Mouse (Mus musculus) embryonic facial prominence, embryonic 14.5 days (tissue): ENCODE measurements at regions not wholly inside any gene's neighbourhood (a gene's known extent, or its start where the extent isn't known, plus 50 kb on each side); places are given as distances from the start of the nearest gene placed in this dataset.
A peak's percentile ranks its signal among the peaks of the same experiment; 100 is the strongest.

Experiments
- ATAC-seq: fragments of 200-750 bp; cut with Nextera tagmentation; 2 replicates; pipeline ENCODE4 v1.8.0; 2017; ENCODE audit warnings: low read depth, moderate number of reproducible peaks, moderate TSS enrichment
- DNase-seq: peaks from one replicate; pipeline ENCODE4 v3.0.0-alpha.2; 2015; ENCODE audit warnings: low spot score
- H3K27ac ChIP-seq: fragments of 300-500 bp; sonication (generic); replicated peaks from 2 replicates; pipeline ENCODE4 v1.5.1; 2014; ENCODE audit warnings: low read depth, mild to moderate bottlenecking, low read length, moderate library complexity
- H3K27me3 ChIP-seq: fragments of 300-500 bp; sonication (generic); replicated peaks from 2 replicates; pipeline ENCODE4 v1.6.1; 2014; ENCODE audit warnings: low read length; ENCODE audit not compliant: control insufficient read depth, insufficient read depth
- H3K36me3 ChIP-seq: fragments of 300-500 bp; sonication (generic); 2 replicates; pipeline ENCODE4 v1.6.1; 2014; ENCODE audit warnings: low read length, mixed read lengths; ENCODE audit not compliant: control insufficient read depth, insufficient read depth
- H3K4me1 ChIP-seq: fragments of 300-500 bp; sonication (generic); 2 replicates; pipeline ENCODE4 v1.6.1; 2014; ENCODE audit warnings: antibody characterized with exemption, low read length; ENCODE audit not compliant: control insufficient read depth, insufficient read depth
- H3K4me2 ChIP-seq: fragments of 300-500 bp; sonication (generic); 2 replicates; pipeline ENCODE4 v1.6.1; 2014; ENCODE audit warnings: low read depth, mild to moderate bottlenecking, low read length, moderate library complexity, mixed read lengths
- H3K4me3 ChIP-seq: fragments of 300-500 bp; sonication (generic); 2 replicates; pipeline ENCODE4 v1.5.1; 2014; ENCODE audit warnings: low read depth, mild to moderate bottlenecking, low read length
- H3K9ac ChIP-seq: fragments of 300-500 bp; sonication (generic); 2 replicates; pipeline ENCODE4 v1.6.1; 2014; ENCODE audit warnings: low read depth, mild to moderate bottlenecking, low read length, moderate library complexity, mixed read lengths
- H3K9me3 ChIP-seq: fragments of 300-500 bp; sonication (generic); 2 replicates; pipeline ENCODE4 v1.6.1; 2016; ENCODE audit warnings: low read length; ENCODE audit not compliant: control insufficient read depth
- WGBS: fragments of 180-500 bp; shearing (Covaris S2); extraction: QIAGEN DNeasy Blood & Tissue Kit; methylation state at CpG from one replicate; pipeline ENCODE4 v1.1.7; 2014; 5-methylcytosine and 5-hydroxymethylcytosine counted together

GRCm38 (mm10) chr1:82095101-82095500, 137.8 kb upstream of the Gm9747 start:
- H3K27me3 ChIP-seq: no peaks in the 10 kb centered on the region
- no peak overlapping the region for H3K9ac ChIP-seq
- H3K36me3 ChIP-seq: no peaks in the 10 kb centered on the region
- 92% methylated on average over 2 of the region's 2 CpGs for WGBS
- H3K9me3 ChIP-seq: no peaks in the 10 kb centered on the region
- ATAC-seq: no peak
- no peak overlapping the region for H3K27ac ChIP-seq
- H3K4me1 ChIP-seq: no peaks in the 10 kb centered on the region
- no peak overlapping the region for H3K4me2 ChIP-seq
- peak; percentile 15 for DNase-seq
- H3K4me3 ChIP-seq: no peak overlapping the region

- no peaks in the 10 kb centered on the region for H3K36me3 ChIP-seq
- peaks cover 5% of the 10 kb centered on the region; the same call in 1 of the 2 replicates for H3K4me1 ChIP-seq
- DNase-seq: no peak
- H3K4me2 ChIP-seq: no peak overlapping the region
- H3K9ac ChIP-seq: no peak overlapping the region
- no peaks in the 10 kb centered on the region for H3K27me3 ChIP-seq
- 73% methylated on average over 5 of the region's 5 CpGs for WGBS
- ATAC-seq: no peak
- 0 out of 2 replicates have a peak, but pooled peaks cover 6% of the 10 kb centered on the region for H3K9me3 ChIP-seq
- no peak overlapping the region for H3K27ac ChIP-seq
- H3K4me3 ChIP-seq: no peak overlapping the region
These were observed 126.2 kb upstream of the Gm9747 start for GRCm38 (mm10) chr1:82106756-82107155.

- Histone ChIP-seq H3K4me2 (no peak overlapping the region), H3K36me3 (no peaks in the 10 kb centered on the region), H3K27ac (no peak overlapping the region), H3K27me3 (no peaks in the 10 kb centered on the region), H3K4me1 (peaks cover 8% of the 10 kb centered on the region; the same call in 1 of the 2 replicates), H3K9me3 (no peaks in the 10 kb centered on the region), H3K9ac (no peak overlapping the region), H3K4me3 (no peak overlapping the region)
- WGBS: 88% methylated on average over 1 of the region's 1 CpGs
- ATAC-seq (no peak), DNase-seq (peak; percentile 27)
These were observed 122.8 kb upstream of the Gm9747 start for GRCm38 (mm10) chr1:82110071-82110635.

- ATAC-seq: no peak; the same call in 1 of the 2 replicates
- Histone ChIP-seq H3K27ac (no peak overlapping the region), H3K27me3 (no peaks in the 10 kb centered on the region), H3K9ac (no peak overlapping the region), H3K36me3 (no peaks in the 10 kb centered on the region), H3K4me2 (0 out of 2 replicates have a peak overlapping the region, but pooled peaks have one; percentile 10), H3K4me1 (peaks cover 8% of the 10 kb centered on the region; the same call in 1 of the 2 replicates), H3K9me3 (no peaks in the 10 kb centered on the region), H3K4me3 (no peak overlapping the region)
- WGBS: 11% methylated on average over 5 of the region's 5 CpGs
- DNase-seq: peak; percentile 54
These were observed 120.5 kb upstream of the Gm9747 start for GRCm38 (mm10) chr1:82112401-82112800.

- no peak overlapping the region for H3K27ac ChIP-seq
These were observed 108.4 kb upstream of the Gm9747 start for GRCm38 (mm10) chr1:82124503-82124902.

GRCm38 (mm10) chr1:82129700-82130275, 103.1 kb upstream of the Gm9747 start:
- H3K4me1 ChIP-seq: peaks cover 17% of the 10 kb centered on the region
- no peaks in the 10 kb centered on the region for H3K9me3 ChIP-seq
- H3K27me3 ChIP-seq: 0 out of 2 replicates have a peak, but pooled peaks cover 2% of the 10 kb centered on the region
- no peaks in the 10 kb centered on the region for H3K36me3 ChIP-seq
- no peak overlapping the region for H3K9ac ChIP-seq
- whole genome bisulfite sequencing: 13% methylated on average over 5 of the region's 5 CpGs
- no peak overlapping the region for H3K4me2 ChIP-seq
- no peak overlapping the region for H3K4me3 ChIP-seq
- DNase-seq (peak; percentile 90), ATAC-seq (peak; percentile 89)
- H3K27ac ChIP-seq: no peak overlapping the region; the same call in 1 of the 2 replicates

More at GRCm38 (mm10) chr1:82124503-82124902, 108.4 kb upstream of the Gm9747 start:
- 11% methylated on average over 5 of the region's 5 CpGs for WGBS
- Histone ChIP-seq H3K9me3 (no peaks in the 10 kb centered on the region), H3K9ac (no peak overlapping the region), H3K36me3 (no peaks in the 10 kb centered on the region), H3K27me3 (no peaks in the 10 kb centered on the region), H3K4me2 (no peak overlapping the region), H3K4me3 (no peak overlapping the region), H3K4me1 (peaks cover 21% of the 10 kb centered on the region)
- peak; percentile 67; the same call in 1 of the 2 replicates for ATAC-seq
- peak; percentile 86 for DNase-seq

- no peak overlapping the region for H3K4me3 ChIP-seq
- H3K9ac ChIP-seq: no peak overlapping the region
- peaks cover 9% of the 10 kb centered on the region; the same call in 1 of the 2 replicates for H3K4me1 ChIP-seq
- H3K9me3 ChIP-seq: no peaks in the 10 kb centered on the region
- DNase-seq: peak; percentile 47
- no peak overlapping the region for H3K27ac ChIP-seq
- WGBS: 71% methylated on average over 6 of the region's 6 CpGs
- ATAC-seq: no peak
- no peak overlapping the region for H3K4me2 ChIP-seq
- H3K27me3 ChIP-seq: 0 out of 2 replicates have a peak, but pooled peaks cover 4% of the 10 kb centered on the region
- no peaks in the 10 kb centered on the region for H3K36me3 ChIP-seq
These were observed 100.4 kb upstream of the Gm9747 start for GRCm38 (mm10) chr1:82132536-82132935.

GRCm38 (mm10) chr1:82134938-82135337, 98.0 kb upstream of the Gm9747 start:
- Histone ChIP-seq H3K27me3 (0 out of 2 replicates have a peak, but pooled peaks cover 4% of the 10 kb centered on the region), H3K4me2 (no peak overlapping the region), H3K9me3 (no peaks in the 10 kb centered on the region), H3K36me3 (no peaks in the 10 kb centered on the region), H3K9ac (no peak overlapping the region), H3K27ac (no peak overlapping the region), H3K4me1 (no peaks in the 10 kb centered on the region), H3K4me3 (no peak overlapping the region)
- ATAC-seq: no peak
- no peak for DNase-seq
- WGBS: 90% methylated on average over 2 of the region's 2 CpGs
